Comparison of ENCODE assay signal across 11 mouse cellular contexts in genomic region chr9:50478826-50479225, GRCm38 (mm10). TPM values are rescaled to one million over a fixed set of nuclear protein-coding genes. Genes with fewer than 3 reads are reported as not detected.
A peak's percentile ranks its signal among the peaks of the same experiment; 100 is the strongest.
DNase-seq lines count a peak whose midpoint lies in the region; ATAC-seq and TF ChIP-seq lines count a peak whose summit lies in the region.
"Had no signal": no experiment of that assay in that cellular context is flagged by ENCODE, and none has a peak within 500 bp of the region (broad histone marks: within the 10 kb centered on the region; RNA-seq: fewer than 3 reads in every experiment).

No protein-coding gene starts in this region.

- 29% methylated on average over 5 of the region's 5 CpGs for WGBS in kidney, embryonic 15.5 days
- 8% methylated on average over 5 of the region's 5 CpGs for WGBS in lung, embryonic 14.5 days

- 0 out of 2 replicates have a peak overlapping the region, but pooled peaks have one; percentile 4 for H3K27ac ChIP-seq in kidney, embryonic 15.5 days
- no peak overlapping the region for H3K27ac ChIP-seq in lung, embryonic 14.5 days (ENCODE audit: low read depth)
- H3K27ac ChIP-seq: hindbrain, embryonic 13.5 days had no signal

- no peak overlapping the region for H3K9ac ChIP-seq in kidney, embryonic 15.5 days
- H3K9ac ChIP-seq in lung, embryonic 14.5 days, result no peak overlapping the region
- H3K9ac ChIP-seq: hindbrain, embryonic 13.5 days had no signal

- no peak for DNase-seq in kidney, adult 18-20 months
- peak; percentile 13 for DNase-seq in gastrocnemius, postnatal 10 days
- DNase-seq in lung, embryonic 14.5 days, result peak; percentile 44
- peak; percentile 57 for DNase-seq in thymus, postnatal 0 days (ENCODE audit: low spot score)
- DNase-seq in layer of hippocampus, adult 18-20 months (ENCODE audit: low spot score in 2 of 2), result no peak
- no peak for DNase-seq in cerebellum, adult 9-11 months
- no peak for DNase-seq in spleen, postnatal 10 days (ENCODE audit: low spot score in 2 of 2)
- DNase-seq: adrenal gland, adult 2 months; cerebellum, adult 9-10 months had no signal

- no peaks in the 10 kb centered on the region for H3K36me3 ChIP-seq in kidney, embryonic 15.5 days
- no peaks in the 10 kb centered on the region for H3K36me3 ChIP-seq in lung, embryonic 14.5 days (ENCODE audit: insufficient read depth)
- H3K36me3 ChIP-seq: hindbrain, embryonic 13.5 days had no signal

- no peak overlapping the region for H3K4me2 ChIP-seq in kidney, embryonic 15.5 days
- no peak overlapping the region for H3K4me2 ChIP-seq in lung, embryonic 14.5 days
- H3K4me2 ChIP-seq: hindbrain, embryonic 13.5 days had no signal

- H3K4me1 ChIP-seq in kidney, embryonic 15.5 days, result peaks cover 45% of the 10 kb centered on the region
- no peaks in the 10 kb centered on the region for H3K4me1 ChIP-seq in lung, embryonic 14.5 days (ENCODE audit: insufficient read depth)

- H3K4me3 ChIP-seq in kidney, embryonic 15.5 days (replicated peaks), result no peak overlapping the region
- no peak overlapping the region for H3K4me3 ChIP-seq in lung, embryonic 14.5 days (ENCODE audit: low read depth, low read length)
- H3K4me3 ChIP-seq: hindbrain, embryonic 13.5 days had no signal

- H3K9me3 ChIP-seq in kidney, embryonic 15.5 days (replicated peaks), result no peaks in the 10 kb centered on the region
- H3K9me3 ChIP-seq in lung, embryonic 14.5 days (ENCODE audit: low read depth, low read length), result no peaks in the 10 kb centered on the region
- H3K9me3 ChIP-seq: hindbrain, embryonic 13.5 days had no signal

- no peak for TF ChIP-seq CTCF in lung, embryonic 14.5 days (IDR thresholded peaks at IDR 0.05; ENCODE audit: low read depth)

- ATAC-seq in kidney, embryonic 15.5 days (replicated peaks; ENCODE audit: low FRiP score), result no peak
- ATAC-seq in lung, embryonic 14.5 days (ENCODE audit: insufficient read depth), result no peak

- H3K27me3 ChIP-seq in kidney, embryonic 15.5 days, result no peaks in the 10 kb centered on the region
- H3K27me3 ChIP-seq in lung, embryonic 14.5 days (ENCODE audit: insufficient read depth, low read length), result no peaks in the 10 kb centered on the region
- H3K27me3 ChIP-seq: hindbrain, embryonic 13.5 days had no signal

RNA-seq across cellular contexts. Expression of gene Plet1, which starts 15.5 kb away (rescaled TPM):
- polyA plus RNA-seq in kidney, embryonic 15.5 days (2015; fragmentation: Nextera tagmentation; extraction: Ambion mirVana), result 24.8 TPM in 2 replicates
- not detected for total RNA-seq in gastrocnemius, postnatal 10 days (2021)
- 0.11 and 0.26 TPM in 2 replicates for polyA plus RNA-seq in lung, embryonic 14.5 days (2014; fragmentation: Nextera tagmentation; extraction: Ambion mirVana)
- polyA plus RNA-seq in thymus, postnatal 0 days (2015; fragmentation: Nextera tagmentation; extraction: Ambion mirVana), result 5.0 and 5.3 TPM in 2 replicates
- under 1 TPM in 1 of 2 experiments, not detected in 1; 0.25 TPM for total RNA-seq in layer of hippocampus, adult 18-20 months (2021)
- polyA plus RNA-seq: adrenal gland, adult 2 months had no signal

RNA-seq across cellular contexts. Expression of gene Pts, which starts 49.7 kb away (rescaled TPM):
- polyA plus RNA-seq in kidney, embryonic 15.5 days (2015; fragmentation: Nextera tagmentation; extraction: Ambion mirVana), result 88.2 and 94.1 TPM in 2 replicates
- total RNA-seq in gastrocnemius, postnatal 10 days (2021), result 10 to 100 TPM; 19.0 to 19.3 TPM
- polyA plus RNA-seq in lung, embryonic 14.5 days (2014; fragmentation: Nextera tagmentation; extraction: Ambion mirVana), result 61.1 and 61.3 TPM in 2 replicates
- 141 and 158 TPM in 2 replicates for polyA plus RNA-seq in thymus, postnatal 0 days (2015; fragmentation: Nextera tagmentation; extraction: Ambion mirVana)
- total RNA-seq in layer of hippocampus, adult 18-20 months (2021), result 10 to 100 TPM; 30.7 to 36.7 TPM

Comparison
In these comparisons a context has a peak if more than half of its experiments do, and no peak if none do; other contexts are left out.
1. DNase-seq: peak in gastrocnemius, postnatal 10 days (single experiment), lung, embryonic 14.5 days (single experiment) and thymus, postnatal 0 days (single experiment); none in kidney, adult 18-20 months (single experiment), layer of hippocampus, adult 18-20 months (0 of 2), cerebellum, adult 9-11 months (single experiment) and spleen, postnatal 10 days (0 of 2).